Mouse (Mus musculus) myocyte (in vitro differentiated cells): ENCODE results near the gene Ncor2. TPM values are rescaled to one million over a fixed set of nuclear protein-coding genes. Genes with fewer than 3 reads are reported as not detected.

Experiments
- H3K27me3 ChIP-seq: one replicate; pipeline ENCODE4 v1.6.1; 2011; ENCODE audit not compliant: control insufficient read depth, insufficient read depth, insufficient read length
- H3K36me3 ChIP-seq: one replicate; pipeline ENCODE4 v1.6.1; 2011; ENCODE audit not compliant: control insufficient read depth, insufficient read depth
- H3K4me2 ChIP-seq: one replicate; pipeline ENCODE4 v1.6.1; 2011; ENCODE audit warnings: low read depth, control low read depth
- H3K4me3 ChIP-seq: one replicate; pipeline ENCODE4 v1.5.1; 2011; ENCODE audit warnings: mild to moderate bottlenecking, control low read depth, moderate library complexity
- H3K79me2 ChIP-seq: one replicate; pipeline ENCODE4 v1.6.1; 2011; ENCODE audit not compliant: control insufficient read depth, insufficient read depth
- H3ac ChIP-seq: one replicate; pipeline ENCODE4 v1.6.1; 2011; ENCODE audit not compliant: control insufficient read depth, insufficient read length
- CEBPB ChIP-seq: IDR thresholded peaks from 2 replicates; pipeline ENCODE4 v1.6.1; 2011; ENCODE audit warnings: mild to moderate bottlenecking, moderate library complexity; ENCODE audit not compliant: poor library complexity, insufficient read depth, severe bottlenecking
- E2F4 ChIP-seq: IDR thresholded peaks from one replicate; pipeline ENCODE4 v1.6.1; 2011; ENCODE audit warnings: mild to moderate bottlenecking, control low read depth, moderate library complexity; ENCODE audit not compliant: insufficient read depth
- MAX ChIP-seq: IDR thresholded peaks from one replicate; pipeline ENCODE4 v1.6.1; 2011; ENCODE audit warnings: low read depth, mild to moderate bottlenecking, control low read depth
- MYOD1 ChIP-seq, 3 experiments: IDR thresholded peaks; one replicate each; pipeline ENCODE4 v1.6.1; 2011; ENCODE audit warnings: control low read depth in 2 of 3, low read depth in 2 of 3, mild to moderate bottlenecking in 2 of 3, moderate library complexity in 1 of 3; ENCODE audit not compliant: insufficient read length in 2 of 3, control insufficient read depth in 1 of 3
- MYOG ChIP-seq, 3 experiments: IDR thresholded peaks; one replicate each; pipeline ENCODE4 v1.6.1; 2011; ENCODE audit warnings: control low read depth in 2 of 3, low read depth in 2 of 3, mild to moderate bottlenecking in 2 of 3; ENCODE audit not compliant: insufficient read length in 2 of 3, control insufficient read depth in 1 of 3, insufficient read depth in 1 of 3
- POLR2A ChIP-seq: IDR thresholded peaks from one replicate; pipeline ENCODE4 v1.6.1; 2011; ENCODE audit warnings: low read depth, mild to moderate bottlenecking, control low read depth, moderate library complexity; ENCODE audit not compliant: insufficient read length
- POLR2AphosphoS2 ChIP-seq: IDR thresholded peaks from one replicate; pipeline ENCODE4 v1.6.1; 2011; ENCODE audit warnings: low read depth, control low read depth; ENCODE audit not compliant: insufficient read length
- REST ChIP-seq: IDR thresholded peaks from one replicate; pipeline ENCODE4 v1.6.1; 2011; ENCODE audit warnings: mild to moderate bottlenecking, control low read depth, moderate library complexity; ENCODE audit not compliant: insufficient read depth, insufficient read length
- SRF ChIP-seq: IDR thresholded peaks from one replicate; pipeline ENCODE4 v1.6.1; 2011; ENCODE audit warnings: low read depth; ENCODE audit not compliant: control insufficient read depth, insufficient read length
- TCF12 ChIP-seq: IDR thresholded peaks from one replicate; pipeline ENCODE4 v1.6.1; 2011; ENCODE audit warnings: mild to moderate bottlenecking, control low read depth; ENCODE audit not compliant: poor library complexity, insufficient read depth, severe bottlenecking
- TCF3 ChIP-seq: IDR thresholded peaks from one replicate; pipeline ENCODE4 v1.6.1; 2011; ENCODE audit warnings: low read depth, control low read depth; ENCODE audit not compliant: insufficient read length
- USF1 ChIP-seq: IDR thresholded peaks from one replicate; pipeline ENCODE4 v1.6.1; 2011; ENCODE audit warnings: low read depth, mild to moderate bottlenecking, control low read depth, moderate library complexity
- polyA plus RNA-seq: library from polyadenylated mRNA; unstranded; fragments of >200 nt; fragmentation: generic; extraction: Trizol; gene quantifications from one replicate; pipeline ENCODE4 v1.2.1, GENCODE M21; 2012; ENCODE audit warnings: missing spikeins

Ncor2 gene
- polyA plus RNA-seq: 127 TPM

GRCm38 (mm10) chr5:125179007-125179734, at the start of gene Ncor2:
Gene Ncor2, minus strand, starts transcription at chr5:125179219.
- Histone ChIP-seq H3K27me3 (no peaks in the 10 kb centered on the region), H3K4me2 (peak within 1 kb of the TSS; percentile 97), H3K79me2 (peaks cover 39% of the 10 kb centered on the region), H3K4me3 (peak within 1 kb of the TSS; percentile 82), H3ac (peak within 1 kb of the TSS; percentile 91), H3K36me3 (no peaks in the 10 kb centered on the region)
- TF ChIP-seq TCF12 (no peak), TCF3 (no peak), E2F4 (no peak), CEBPB (no peak), USF1 (no peak), SRF (no peak), MYOG (IDR thresholded peaks at IDR 0.05; ENCODE audit: control insufficient read depth in 1 of 3, insufficient read depth in 1 of 3, insufficient read length in 2 of 3, low read depth in 2 of 3) (no peak), MAX (no peak), POLR2A (peak; percentile 67), MYOD1 (IDR thresholded peaks at IDR 0.05; ENCODE audit: control insufficient read depth in 1 of 3, insufficient read length in 2 of 3, low read depth in 2 of 3) (peak in 1 of 3 experiments; percentile 2), REST (no peak), POLR2AphosphoS2 (peak; percentile 63)

DNA sequence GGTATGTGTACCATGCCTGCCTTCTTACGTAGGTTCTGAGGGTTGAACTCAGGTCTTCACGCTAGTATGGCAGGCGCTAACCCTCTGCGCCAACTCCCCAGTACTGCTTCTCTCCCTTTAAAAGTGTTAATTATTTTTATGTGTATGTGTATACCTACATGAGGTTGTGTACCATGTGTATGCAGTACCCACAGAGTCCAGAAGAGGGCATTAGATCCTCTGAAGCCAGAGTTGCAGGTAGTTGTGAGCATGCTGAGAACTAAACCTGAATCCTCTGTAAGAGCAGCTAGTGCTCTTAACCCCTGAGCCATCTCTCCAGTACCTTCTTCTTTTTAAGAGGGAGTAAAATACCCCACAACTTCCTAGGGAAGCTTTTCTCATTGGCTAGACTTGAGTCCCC, 48.7 kb upstream of the Ncor2 start:
- no peaks in the 10 kb centered on the region for H3K27me3 ChIP-seq
- no peaks in the 10 kb centered on the region for H3K36me3 ChIP-seq
- no peak overlapping the region for H3ac ChIP-seq
- H3K79me2 ChIP-seq: no peaks in the 10 kb centered on the region
- H3K4me2 ChIP-seq: no peak overlapping the region
- TF ChIP-seq TCF12 (no peak), MYOG (IDR thresholded peaks at IDR 0.05; ENCODE audit: control insufficient read depth in 1 of 3, insufficient read depth in 1 of 3, insufficient read length in 2 of 3, low read depth in 2 of 3) (no peak)
- H3K4me3 ChIP-seq: no peak overlapping the region

- H3ac ChIP-seq: no peak overlapping the region
- no peaks in the 10 kb centered on the region for H3K27me3 ChIP-seq
- H3K36me3 ChIP-seq: no peaks in the 10 kb centered on the region
- no peak overlapping the region for H3K4me3 ChIP-seq
- TF ChIP-seq TCF3 (peak; percentile 68), TCF12 (no peak), MYOG (IDR thresholded peaks at IDR 0.05; ENCODE audit: control insufficient read depth in 1 of 3, insufficient read depth in 1 of 3, insufficient read length in 2 of 3, low read depth in 2 of 3) (peak; percentile 66 to 98 (median 91)), USF1 (no peak), SRF (no peak), MYOD1 (IDR thresholded peaks at IDR 0.05; ENCODE audit: control insufficient read depth in 1 of 3, insufficient read length in 2 of 3, low read depth in 2 of 3) (peak in 2 of 3 experiments; percentile 89 to 98)
- H3K4me2 ChIP-seq: peak overlapping the region; percentile 30
- no peaks in the 10 kb centered on the region for H3K79me2 ChIP-seq
These were observed 47.2 kb upstream of the Ncor2 start for GRCm38 (mm10) chr5:125226229-125226634.

GRCm38 (mm10) chr5:125224925-125225324, 45.9 kb upstream of the Ncor2 start:
- Histone ChIP-seq H3K4me3 (no peak overlapping the region), H3K79me2 (no peaks in the 10 kb centered on the region), H3ac (no peak overlapping the region), H3K27me3 (no peaks in the 10 kb centered on the region), H3K36me3 (no peaks in the 10 kb centered on the region), H3K4me2 (no peak overlapping the region)
- no peak for TF ChIP-seq USF1
- TF ChIP-seq POLR2A: no peak
- TF ChIP-seq TCF3: no peak
- TF ChIP-seq E2F4: no peak
- no peak for TF ChIP-seq CEBPB

DNA sequence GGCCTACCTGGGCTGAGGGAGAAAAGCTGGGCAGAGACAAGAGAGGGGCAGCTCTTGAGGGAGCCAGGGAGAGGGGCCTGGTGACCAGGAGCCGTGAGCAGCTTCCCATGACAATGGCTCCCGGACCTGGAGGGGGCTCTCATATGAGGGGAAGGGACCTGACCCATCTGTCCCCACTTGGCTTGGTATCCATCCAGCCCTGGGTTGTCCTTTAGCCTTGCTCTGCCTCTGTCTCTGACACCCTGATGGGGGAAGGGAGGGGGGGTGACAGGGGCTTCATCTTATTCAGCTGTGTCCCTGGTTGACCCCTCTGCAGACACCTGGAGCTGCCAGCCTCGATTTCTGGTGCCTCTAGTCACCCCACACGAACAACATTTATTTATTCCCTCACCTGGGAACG, 44.9 kb upstream of the Ncor2 start:
- no peak for TF ChIP-seq SRF
- no peak for TF ChIP-seq TCF3
- TF ChIP-seq CEBPB: no peak
- TF ChIP-seq MYOD1 (IDR thresholded peaks at IDR 0.05; ENCODE audit: control insufficient read depth in 1 of 3, insufficient read length in 2 of 3, low read depth in 2 of 3): no peak
- TF ChIP-seq POLR2A: no peak
- no peak for TF ChIP-seq E2F4
- no peak for TF ChIP-seq TCF12
- TF ChIP-seq REST: no peak
- H3K36me3 ChIP-seq: no peaks in the 10 kb centered on the region
- no peak overlapping the region for H3K4me3 ChIP-seq

More for the DNA sequence above, 44.9 kb upstream of the Ncor2 start:
- no peaks in the 10 kb centered on the region for H3K27me3 ChIP-seq
- H3K4me2 ChIP-seq: no peak overlapping the region
- H3ac ChIP-seq: no peak overlapping the region
- no peaks in the 10 kb centered on the region for H3K79me2 ChIP-seq
